Mouse (Mus musculus): ENCODE data around the gene Plagl2. TPM values are rescaled to one million over a fixed set of nuclear protein-coding genes. Genes with fewer than 3 reads are reported as not detected.
A peak's percentile ranks its signal among the peaks of the same experiment; 100 is the strongest.

Gene Plagl2
- total RNA-seq, 4 experiments from 2014 or later = 9.0 to 14.0 (median 11.6) TPM

GRCm38 (mm10) chr2:153239021-153239859 is 2.0 kb downstream of the Plagl2 start:
- DNase-seq = no peak

GRCm38 (mm10) chr2:153238406-153238805 is 2.8 kb downstream of the Plagl2 start:
- DNase-seq = peak; percentile 41

GRCm38 (mm10) chr2:153237891-153238290 is 3.3 kb downstream of the Plagl2 start:
- no peak for DNase-seq

- no peak for DNase-seq
These were observed 4.0 kb downstream of the Plagl2 start for GRCm38 (mm10) chr2:153237193-153237592.

GRCm38 (mm10) chr2:153228523-153228922 is 12.7 kb downstream of the Plagl2 start:
- DNase-seq = no peak

- no peak for DNase-seq
These were observed 13.3 kb downstream of the Plagl2 start for GRCm38 (mm10) chr2:153227959-153228358.

GRCm38 (mm10) chr2:153225595-153225953 is 15.7 kb downstream of the Plagl2 start:
- DNase-seq = no peak

- no peak for DNase-seq
These were observed 16.2 kb downstream of the Plagl2 start, which contains the start of gene Tspyl3 for GRCm38 (mm10) chr2:153224946-153225594. Gene Tspyl3, minus strand, starts transcription at chr2:153225441.

- DNase-seq = no peak
These were observed 18.7 kb downstream of the Plagl2 start for GRCm38 (mm10) chr2:153222566-153222965.

- no peak for DNase-seq
These were observed 19.1 kb downstream of the Plagl2 start for GRCm38 (mm10) chr2:153222130-153222529.

- no peak for DNase-seq
These were observed 19.6 kb downstream of the Plagl2 start for GRCm38 (mm10) chr2:153221620-153222019.

- no peak for DNase-seq
These were observed 22.7 kb downstream of the Plagl2 start for GRCm38 (mm10) chr2:153218516-153218915.

GRCm38 (mm10) chr2:153217826-153218340 is 23.3 kb downstream of the Plagl2 start:
- DNase-seq = no peak

GRCm38 (mm10) chr2:153215421-153215820 is 25.8 kb downstream of the Plagl2 start:
- DNase-seq = no peak

- no peak for DNase-seq
These were observed 26.4 kb downstream of the Plagl2 start for GRCm38 (mm10) chr2:153214771-153215259.

GRCm38 (mm10) chr2:153213351-153213750 is 27.9 kb downstream of the Plagl2 start:
- no peak for DNase-seq

- DNase-seq = no peak
These were observed 29.8 kb downstream of the Plagl2 start for GRCm38 (mm10) chr2:153211451-153211850.

GRCm38 (mm10) chr2:153209286-153209685 is 31.9 kb downstream of the Plagl2 start:
- DNase-seq = peak; percentile 46

GRCm38 (mm10) chr2:153208149-153208548 is 33.1 kb downstream of the Plagl2 start:
- DNase-seq = no peak

- peak; percentile 69 for DNase-seq
These were observed 38.5 kb downstream of the Plagl2 start for GRCm38 (mm10) chr2:153202766-153203165.

GRCm38 (mm10) chr2:153199114-153199513 is 42.1 kb downstream of the Plagl2 start:
- no peak for DNase-seq

- DNase-seq = no peak
These were observed 42.7 kb downstream of the Plagl2 start for GRCm38 (mm10) chr2:153198485-153198884.

GRCm38 (mm10) chr2:153194255-153194654 is 47.0 kb downstream of the Plagl2 start:
- no peak for DNase-seq
